ENCODE assay signal across 18 mouse cellular contexts in the genomic region with DNA sequence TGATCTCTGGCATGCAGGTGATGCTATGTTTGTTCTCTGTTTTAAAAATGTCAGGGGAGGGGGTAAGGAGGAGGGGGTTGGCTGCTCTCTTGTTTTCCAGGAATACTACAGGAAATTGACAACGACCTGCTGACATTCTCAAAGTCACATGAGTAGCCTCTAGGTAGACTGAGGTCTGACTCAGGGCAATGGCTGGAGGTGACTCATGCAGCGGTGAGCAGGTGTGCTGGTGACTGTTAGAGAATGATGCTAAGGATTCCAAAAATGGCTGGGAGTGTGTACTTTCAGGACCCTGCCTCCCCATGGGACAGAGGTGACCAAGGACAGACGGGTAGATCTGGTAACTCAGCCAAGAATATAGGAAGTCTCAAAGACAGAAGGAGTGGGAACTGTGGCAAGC. TPM values are rescaled to one million over a fixed set of nuclear protein-coding genes. Genes with fewer than 3 reads are reported as not detected.
"Had no signal": no experiment of that assay in that cellular context is flagged by ENCODE, and none has a peak within 500 bp of the region (broad histone marks: within the 10 kb centered on the region; RNA-seq: fewer than 3 reads in every experiment).

No protein-coding gene starts in this region.

- ATAC-seq: lung, postnatal 0 days; midbrain, embryonic 13.5 days; midbrain, embryonic 15.5 days had no signal

- H3K9me3 ChIP-seq: lung, embryonic 15.5 days; megakaryocyte, embryonic 14.5 days; midbrain, embryonic 13.5 days; midbrain, embryonic 15.5 days; neural tube, embryonic 12.5 days had no signal

- H3K4me3 ChIP-seq: lung, embryonic 15.5 days; megakaryocyte, embryonic 14.5 days; midbrain, embryonic 13.5 days; midbrain, embryonic 15.5 days; neural tube, embryonic 12.5 days had no signal

- H3K27ac ChIP-seq: lung, embryonic 15.5 days; macrophage; midbrain, embryonic 13.5 days; midbrain, embryonic 15.5 days; neural tube, embryonic 12.5 days had no signal

- H3K4me2 ChIP-seq: lung, embryonic 15.5 days; midbrain, embryonic 11.5 days; midbrain, embryonic 13.5 days; midbrain, embryonic 15.5 days; neural tube, embryonic 12.5 days had no signal

- DNase-seq: lung, adult 2 months; lung, postnatal 14 days; lung, postnatal 36 days; right cerebral cortex, postnatal 14 days; thymus, adult 18-20 months; thymus, postnatal 36 days had no signal

- H3K9ac ChIP-seq: lung, embryonic 15.5 days; midbrain, embryonic 13.5 days; midbrain, embryonic 15.5 days; neural tube, embryonic 12.5 days had no signal

- H3K27me3 ChIP-seq: megakaryocyte, embryonic 14.5 days; midbrain, embryonic 13.5 days; midbrain, embryonic 15.5 days; neural tube, embryonic 12.5 days had no signal

- H3K36me3 ChIP-seq: lung, embryonic 15.5 days; midbrain, embryonic 13.5 days; midbrain, embryonic 15.5 days; neural tube, embryonic 12.5 days had no signal

RNA-seq across cellular contexts. Expression of a gene that starts 8.1 kb away (rescaled TPM):
- total RNA-seq: megakaryocyte progenitor cell, adult 5-6 weeks; midbrain, postnatal 0 days; monocyte, adult 5-6 weeks had no signal
- polyA plus RNA-seq: macrophage; midbrain, embryonic 11.5 days; spleen, adult 2 months had no signal
